Mouse (Mus musculus) retina, postnatal 1 day (tissue): ENCODE results near the gene Usp28.
A peak's percentile ranks its signal among the peaks of the same experiment; 100 is the strongest.

ENCODE experiments used
- DNase-seq: peaks from one replicate; pipeline ENCODE4 v3.0.0-alpha.2; 2012

Usp28 gene

GRCm38 (mm10) chr9:49024529-49024928 is 39.4 kb downstream of the Usp28 start:
- no peak for DNase-seq

GRCm38 (mm10) chr9:49034764-49035163 is 49.6 kb downstream of the Usp28 start:
- DNase-seq = no peak

GRCm38 (mm10) chr9:49050901-49051300 is 65.7 kb downstream of the Usp28 start:
- DNase-seq = no peak

DNA sequence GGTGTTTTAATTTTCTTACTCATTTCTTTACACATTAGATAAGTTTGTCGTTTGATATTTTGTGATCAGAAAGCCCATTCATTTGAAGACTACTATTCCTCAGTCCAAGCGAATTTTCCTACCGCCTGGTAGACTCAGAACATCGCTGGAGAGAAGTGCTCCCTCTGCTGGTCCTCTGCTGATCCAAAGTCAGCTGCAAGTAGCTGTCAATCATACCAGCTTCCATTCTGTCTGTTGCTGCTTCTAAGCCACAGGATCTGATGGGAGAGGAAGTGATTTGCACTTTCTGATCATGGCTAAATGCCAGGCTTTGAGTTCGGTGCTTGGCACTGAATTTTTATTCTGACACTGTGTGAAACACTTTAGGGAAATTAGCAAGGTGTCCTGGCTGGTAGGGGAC is 66.2 kb downstream of the Usp28 start:
- peak; percentile 82 for DNase-seq

DNA sequence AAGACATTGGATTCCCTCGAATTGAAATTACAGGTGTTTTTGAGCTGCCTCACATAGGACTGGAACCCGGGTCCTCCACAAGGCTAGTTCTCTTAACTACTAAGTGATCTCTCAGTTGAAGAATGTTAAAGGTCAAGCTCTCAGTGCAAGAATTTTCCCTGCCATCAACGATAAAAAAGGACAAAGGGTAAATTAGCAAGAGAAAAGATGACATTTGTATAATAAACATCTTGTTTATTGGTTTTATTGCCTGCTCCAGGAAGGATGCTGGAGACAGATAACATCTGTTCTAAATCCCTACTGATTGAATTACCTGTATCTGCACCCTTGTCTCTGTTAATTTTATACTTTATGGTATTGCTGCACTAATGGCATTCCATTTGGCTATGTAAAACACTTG is 68.9 kb downstream of the Usp28 start:
- DNase-seq = no peak

DNA sequence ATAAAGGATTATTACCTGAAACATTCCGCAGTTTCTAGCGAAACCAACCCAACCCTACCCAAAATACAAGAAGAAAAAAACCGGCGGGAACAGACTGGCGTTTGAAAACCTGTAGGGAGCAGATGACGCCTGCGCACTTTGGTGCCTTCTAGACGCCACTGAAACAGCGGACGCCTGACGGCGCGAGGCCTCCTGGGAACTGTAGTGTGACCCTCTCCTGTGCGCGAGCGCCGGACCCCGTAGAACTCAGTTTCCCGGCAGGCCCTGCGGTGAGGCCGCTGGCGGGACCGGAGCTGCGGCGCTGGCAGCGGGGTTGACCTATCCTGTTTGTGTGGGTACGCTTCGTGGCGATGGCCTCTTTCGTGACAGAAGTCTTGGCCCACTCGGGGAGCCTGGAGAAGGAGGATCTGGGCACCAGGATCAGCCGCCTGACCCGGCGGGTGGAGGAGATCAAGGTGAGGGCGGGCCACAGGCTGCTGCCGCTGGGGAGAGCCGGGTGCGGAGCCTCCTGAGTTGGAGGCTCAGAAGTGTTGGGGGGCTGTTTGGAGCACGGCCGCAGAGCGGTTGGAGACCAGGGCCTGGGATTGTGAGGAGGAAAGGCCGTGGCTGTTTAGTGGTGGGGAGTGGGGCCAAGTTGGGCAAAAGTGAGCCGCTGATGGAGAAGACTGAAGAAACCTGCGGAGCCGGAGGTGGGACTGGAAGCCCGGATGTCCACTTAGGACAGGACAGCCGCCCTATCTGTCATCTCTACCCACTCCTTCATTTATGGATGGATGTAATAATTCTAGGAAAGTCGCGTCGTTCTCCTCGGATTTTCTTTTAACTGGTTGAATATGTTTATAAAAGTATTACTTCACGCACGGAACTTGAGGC is 70.4 kb downstream of the Usp28 start, which contains the start of gene Zw10:
TSS of gene Zw10 (plus strand) at position 281 of the 873 bp plus-strand sequence.
- DNase-seq = peak; percentile 97

- DNase-seq = no peak
These were observed 91.7 kb downstream of the Usp28 start for GRCm38 (mm10) chr9:49076847-49077246.

- no peak for DNase-seq
These were observed 95.9 kb downstream of the Usp28 start, which contains the start of gene Tmprss5 for GRCm38 (mm10) chr9:49081107-49081506. Gene Tmprss5 (plus strand): TSS chr9:49081260.

- DNase-seq = peak; percentile 81
These were observed 96.4 kb downstream of the Usp28 start for GRCm38 (mm10) chr9:49081561-49081960.

DNA sequence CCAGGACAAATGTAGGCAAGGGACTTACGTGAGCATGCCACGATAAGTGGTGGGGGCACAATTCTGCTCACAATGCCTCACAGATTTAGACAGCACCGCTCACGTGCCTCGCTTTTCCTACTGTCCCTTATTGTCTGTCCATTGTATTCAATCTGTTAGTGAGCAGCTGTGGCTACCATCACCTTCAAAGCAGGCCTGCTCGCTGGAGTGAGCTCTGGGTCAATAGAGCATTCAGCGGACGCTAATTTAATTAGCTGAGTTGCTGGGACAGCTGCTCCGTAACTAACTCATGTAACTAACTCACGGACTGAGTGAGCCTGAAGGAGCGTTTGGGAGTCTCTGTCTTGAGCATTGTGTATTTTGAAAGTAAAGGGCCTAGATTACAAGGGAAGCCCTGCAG is 102.1 kb downstream of the Usp28 start:
- DNase-seq = peak; percentile 94
